Mouse (Mus musculus): ENCODE data around the gene Aldh1a3. TPM values are rescaled to one million over a fixed set of nuclear protein-coding genes. Genes with fewer than 3 reads are reported as not detected.

Aldh1a3 gene
- polyA plus RNA-seq, 1 experiment from 2014 or later = 43.4 TPM

- WGBS = 54% methylated on average over 12 of the region's 12 CpGs
- Histone ChIP-seq H3K4me1 (ENCODE audit: insufficient read depth, low read length) (no peaks in the 10 kb centered on the region; the same call in 1 of the 2 replicates), H3K4me3 (ENCODE audit: low read length) (no peak overlapping the region), H3K36me3 (ENCODE audit: insufficient read depth, low read length) (no peaks in the 10 kb centered on the region), H3K9ac (replicated peaks; ENCODE audit: low read length) (no peak overlapping the region), H3K27me3 (ENCODE audit: insufficient read depth, low read length) (0 out of 2 replicates have a peak, but pooled peaks cover 4% of the 10 kb centered on the region), H3K27ac (ENCODE audit: low read length) (no peak overlapping the region), H3K9me3 (ENCODE audit: low read length) (no peaks in the 10 kb centered on the region), H3K4me2 (replicated peaks; ENCODE audit: low read depth, low read length) (no peak overlapping the region)
- ATAC-seq (ENCODE audit: low FRiP score, low TSS enrichment) = no peak
Measured at GRCm38 (mm10) chr7:66418981-66419380, 8.3 kb downstream of the Aldh1a3 start.

- H3K4me3 ChIP-seq (ENCODE audit: low read length) = no peak overlapping the region
- H3K9me3 ChIP-seq (ENCODE audit: low read length) = no peaks in the 10 kb centered on the region
- no peak for ATAC-seq (ENCODE audit: low FRiP score, low TSS enrichment)
- 77% methylated on average over 4 of the region's 4 CpGs for WGBS
- H3K4me2 ChIP-seq (replicated peaks; ENCODE audit: low read depth, low read length) = no peak overlapping the region
- no peaks in the 10 kb centered on the region; the same call in 1 of the 2 replicates for H3K4me1 ChIP-seq (ENCODE audit: insufficient read depth, low read length)
- H3K27ac ChIP-seq (ENCODE audit: low read length) = no peak overlapping the region
- H3K27me3 ChIP-seq (ENCODE audit: insufficient read depth, low read length) = 0 out of 2 replicates have a peak, but pooled peaks cover 4% of the 10 kb centered on the region
- no peaks in the 10 kb centered on the region for H3K36me3 ChIP-seq (ENCODE audit: insufficient read depth, low read length)
- no peak overlapping the region for H3K9ac ChIP-seq (replicated peaks; ENCODE audit: low read length)
Measured at GRCm38 (mm10) chr7:66416829-66417228, 10.5 kb downstream of the Aldh1a3 start.

DNA sequence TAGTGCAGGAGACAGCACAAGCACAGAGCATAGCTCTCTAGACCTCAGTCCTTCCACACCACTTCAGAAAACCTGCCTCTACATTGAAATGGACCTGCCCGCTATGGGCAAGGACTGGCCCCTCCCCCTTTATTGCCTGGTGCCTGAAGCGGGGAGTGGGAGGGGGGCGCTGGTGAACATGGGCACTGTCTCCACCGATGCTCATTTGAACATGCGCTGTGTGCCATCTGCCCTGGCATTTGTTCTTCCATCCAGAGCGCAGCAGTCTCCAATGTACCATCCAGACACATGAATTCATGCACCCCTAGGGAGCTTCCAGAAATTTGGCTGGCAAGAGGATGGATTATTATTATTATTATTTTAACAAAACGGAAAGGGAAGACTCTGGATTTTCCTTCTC is 14.2 kb downstream of the Aldh1a3 start:
- Histone ChIP-seq H3K27me3 (ENCODE audit: insufficient read depth, low read length) (no peaks in the 10 kb centered on the region), H3K27ac (ENCODE audit: low read length) (no peak overlapping the region), H3K36me3 (ENCODE audit: insufficient read depth, low read length) (no peaks in the 10 kb centered on the region), H3K4me2 (replicated peaks; ENCODE audit: low read depth, low read length) (no peak overlapping the region), H3K4me3 (ENCODE audit: low read length) (no peak overlapping the region), H3K9me3 (ENCODE audit: low read length) (no peaks in the 10 kb centered on the region), H3K9ac (replicated peaks; ENCODE audit: low read length) (no peak overlapping the region), H3K4me1 (ENCODE audit: insufficient read depth, low read length) (no peaks in the 10 kb centered on the region)
- WGBS = 72% methylated on average over 7 of the region's 7 CpGs
- no peak for ATAC-seq (ENCODE audit: low FRiP score, low TSS enrichment)

DNA sequence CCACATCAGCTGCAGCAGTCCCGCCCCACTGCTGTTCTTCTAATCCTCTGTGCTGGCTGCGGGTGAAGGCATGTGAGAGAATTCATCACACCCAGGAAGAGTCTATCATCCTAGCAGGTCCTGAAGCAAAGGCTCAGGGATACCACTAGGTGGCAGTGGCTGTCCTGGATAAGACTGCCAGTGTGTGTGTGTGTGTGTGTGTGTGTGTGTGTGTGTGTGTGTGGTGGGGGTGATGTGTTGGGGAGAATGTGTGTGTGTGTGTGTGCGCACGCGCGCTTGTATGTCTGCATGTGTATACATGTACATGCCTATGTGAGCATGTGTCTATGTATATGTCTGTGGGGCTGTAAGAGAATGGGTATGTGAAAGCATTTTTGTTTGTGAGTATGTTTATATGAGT is 17.9 kb downstream of the Aldh1a3 start:
- WGBS = 71% methylated on average over 6 of the region's 6 CpGs
- Histone ChIP-seq H3K36me3 (ENCODE audit: insufficient read depth, low read length) (no peaks in the 10 kb centered on the region), H3K9me3 (ENCODE audit: low read length) (no peaks in the 10 kb centered on the region), H3K27me3 (ENCODE audit: insufficient read depth, low read length) (no peaks in the 10 kb centered on the region), H3K4me1 (ENCODE audit: insufficient read depth, low read length) (peaks cover 16% of the 10 kb centered on the region), H3K9ac (replicated peaks; ENCODE audit: low read length) (no peak overlapping the region), H3K4me3 (ENCODE audit: low read length) (no peak overlapping the region), H3K27ac (ENCODE audit: low read length) (no peak overlapping the region), H3K4me2 (replicated peaks; ENCODE audit: low read depth, low read length) (no peak overlapping the region)
- ATAC-seq (ENCODE audit: low FRiP score, low TSS enrichment) = no peak

DNA sequence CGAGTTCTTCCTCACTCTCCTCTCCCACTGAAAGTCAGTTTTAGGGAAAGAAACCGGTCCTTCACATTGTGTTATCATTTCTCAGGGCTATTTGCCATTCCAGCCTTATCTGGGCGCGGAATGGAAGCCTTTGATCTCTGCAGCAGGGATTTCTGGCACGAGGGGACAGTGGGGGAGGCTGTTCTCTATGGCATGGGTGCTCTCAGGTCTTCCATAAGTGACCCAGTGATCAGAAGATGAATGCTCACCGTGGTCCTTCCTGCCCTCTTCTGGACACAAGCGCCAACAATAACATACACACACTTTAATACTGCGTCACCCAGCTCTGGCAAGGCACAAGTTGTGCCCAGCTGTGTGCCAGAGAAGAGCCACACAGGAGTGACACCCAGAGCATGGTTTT is 20.3 kb downstream of the Aldh1a3 start:
- WGBS = 72% methylated on average over 8 of the region's 8 CpGs
- no peak for ATAC-seq (ENCODE audit: low FRiP score, low TSS enrichment)
- no peak overlapping the region for H3K4me3 ChIP-seq (ENCODE audit: low read length)
- H3K4me2 ChIP-seq (replicated peaks; ENCODE audit: low read depth, low read length) = no peak overlapping the region
- peaks cover 21% of the 10 kb centered on the region for H3K4me1 ChIP-seq (ENCODE audit: insufficient read depth, low read length)
- H3K9ac ChIP-seq (replicated peaks; ENCODE audit: low read length) = no peak overlapping the region
- no peaks in the 10 kb centered on the region for H3K9me3 ChIP-seq (ENCODE audit: low read length)
- H3K36me3 ChIP-seq (ENCODE audit: insufficient read depth, low read length) = no peaks in the 10 kb centered on the region
- no peak overlapping the region for H3K27ac ChIP-seq (ENCODE audit: low read length)
- no peaks in the 10 kb centered on the region for H3K27me3 ChIP-seq (ENCODE audit: insufficient read depth, low read length)

GRCm38 (mm10) chr7:66405951-66406721 is 21.2 kb downstream of the Aldh1a3 start:
- no peak for ATAC-seq (ENCODE audit: low FRiP score, low TSS enrichment)

GRCm38 (mm10) chr7:66405541-66405940 is 21.8 kb downstream of the Aldh1a3 start:
- Histone ChIP-seq H3K9me3 (ENCODE audit: low read length) (no peaks in the 10 kb centered on the region), H3K4me2 (replicated peaks; ENCODE audit: low read depth, low read length) (no peak overlapping the region), H3K4me3 (ENCODE audit: low read length) (no peak overlapping the region), H3K9ac (replicated peaks; ENCODE audit: low read length) (no peak overlapping the region), H3K27me3 (ENCODE audit: insufficient read depth, low read length) (no peaks in the 10 kb centered on the region), H3K36me3 (ENCODE audit: insufficient read depth, low read length) (no peaks in the 10 kb centered on the region), H3K27ac (ENCODE audit: low read length) (peak overlapping the region; percentile 35; the same call in 1 of the 2 replicates), H3K4me1 (ENCODE audit: insufficient read depth, low read length) (peaks cover 25% of the 10 kb centered on the region)
- 44% methylated on average over 11 of the region's 11 CpGs for WGBS
- no peak for ATAC-seq (ENCODE audit: low FRiP score, low TSS enrichment)

More at GRCm38 (mm10) chr7:66405951-66406721, 21.2 kb downstream of the Aldh1a3 start:
- no peaks in the 10 kb centered on the region for H3K27me3 ChIP-seq (ENCODE audit: insufficient read depth, low read length)
- H3K4me2 ChIP-seq (replicated peaks; ENCODE audit: low read depth, low read length) = no peak overlapping the region
- H3K27ac ChIP-seq (ENCODE audit: low read length) = peak overlapping the region; percentile 35; the same call in 1 of the 2 replicates
- no peaks in the 10 kb centered on the region for H3K36me3 ChIP-seq (ENCODE audit: insufficient read depth, low read length)
- no peak overlapping the region for H3K4me3 ChIP-seq (ENCODE audit: low read length)
- H3K9ac ChIP-seq (replicated peaks; ENCODE audit: low read length) = no peak overlapping the region; the same call in 1 of the 2 replicates
- WGBS = 43% methylated on average over 13 of the region's 13 CpGs
- no peaks in the 10 kb centered on the region for H3K9me3 ChIP-seq (ENCODE audit: low read length)
- peaks cover 25% of the 10 kb centered on the region for H3K4me1 ChIP-seq (ENCODE audit: insufficient read depth, low read length)

DNA sequence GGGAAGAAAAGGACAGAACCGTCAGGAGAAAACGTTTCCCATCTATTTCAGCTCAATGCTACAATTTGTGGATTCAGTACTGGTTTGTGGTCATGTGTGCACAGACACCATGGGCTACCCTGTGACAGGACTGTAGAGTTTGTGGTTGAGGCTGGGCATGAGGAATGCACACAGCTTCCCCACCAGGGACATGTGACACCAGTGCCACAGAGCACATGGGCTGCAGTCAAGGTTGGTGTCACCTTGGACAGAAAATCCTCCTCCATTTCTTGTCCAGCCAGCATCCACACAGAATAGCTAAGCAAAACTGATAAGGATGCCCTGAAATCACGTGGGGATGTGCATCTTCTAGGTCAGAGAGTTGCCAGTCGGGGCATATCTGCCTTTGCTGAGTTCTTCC is 22.5 kb downstream of the Aldh1a3 start:
- H3K27me3 ChIP-seq (ENCODE audit: insufficient read depth, low read length) = no peaks in the 10 kb centered on the region
- 69% methylated on average over 4 of the region's 4 CpGs for WGBS
- no peak for ATAC-seq (ENCODE audit: low FRiP score, low TSS enrichment)
- H3K4me1 ChIP-seq (ENCODE audit: insufficient read depth, low read length) = peaks cover 25% of the 10 kb centered on the region
- no peak overlapping the region for H3K4me3 ChIP-seq (ENCODE audit: low read length)
- no peak overlapping the region for H3K4me2 ChIP-seq (replicated peaks; ENCODE audit: low read depth, low read length)
- no peak overlapping the region for H3K27ac ChIP-seq (ENCODE audit: low read length)
- no peaks in the 10 kb centered on the region for H3K36me3 ChIP-seq (ENCODE audit: insufficient read depth, low read length)
- no peak overlapping the region for H3K9ac ChIP-seq (replicated peaks; ENCODE audit: low read length)
- H3K9me3 ChIP-seq (ENCODE audit: low read length) = no peaks in the 10 kb centered on the region

GRCm38 (mm10) chr7:66404141-66404540 is 23.2 kb downstream of the Aldh1a3 start:
- no peaks in the 10 kb centered on the region for H3K36me3 ChIP-seq (ENCODE audit: insufficient read depth, low read length)
- 34% methylated on average over 10 of the region's 10 CpGs for WGBS

GRCm38 (mm10) chr7:66402876-66403275 is 24.4 kb downstream of the Aldh1a3 start:
- Histone ChIP-seq H3K9ac (replicated peaks; ENCODE audit: low read length) (no peak overlapping the region), H3K27ac (ENCODE audit: low read length) (no peak overlapping the region), H3K36me3 (ENCODE audit: insufficient read depth, low read length) (no peaks in the 10 kb centered on the region), H3K4me3 (ENCODE audit: low read length) (no peak overlapping the region), H3K27me3 (ENCODE audit: insufficient read depth, low read length) (no peaks in the 10 kb centered on the region), H3K9me3 (ENCODE audit: low read length) (no peaks in the 10 kb centered on the region), H3K4me2 (replicated peaks; ENCODE audit: low read depth, low read length) (no peak overlapping the region), H3K4me1 (ENCODE audit: insufficient read depth, low read length) (peaks cover 25% of the 10 kb centered on the region)
- no peak for ATAC-seq (ENCODE audit: low FRiP score, low TSS enrichment)
- 83% methylated on average over 5 of the region's 5 CpGs for WGBS

More at GRCm38 (mm10) chr7:66404141-66404540, 23.2 kb downstream of the Aldh1a3 start:
- no peak for ATAC-seq (ENCODE audit: low FRiP score, low TSS enrichment)
- Histone ChIP-seq H3K9me3 (ENCODE audit: low read length) (no peaks in the 10 kb centered on the region), H3K9ac (replicated peaks; ENCODE audit: low read length) (no peak overlapping the region), H3K4me1 (ENCODE audit: insufficient read depth, low read length) (peaks cover 25% of the 10 kb centered on the region), H3K4me3 (ENCODE audit: low read length) (no peak overlapping the region), H3K27me3 (ENCODE audit: insufficient read depth, low read length) (no peaks in the 10 kb centered on the region), H3K27ac (ENCODE audit: low read length) (no peak overlapping the region), H3K4me2 (replicated peaks; ENCODE audit: low read depth, low read length) (no peak overlapping the region)
